Mouse (Mus musculus): ENCODE data around the gene Hist2h3c2. TPM values are rescaled to one million over a fixed set of nuclear protein-coding genes. Genes with fewer than 3 reads are reported as not detected.
"Not testable (repeated sequence)": the region's sequence is repeated elsewhere in the genome, so short reads cannot be mapped to it uniquely, and the experiment has no call there.

The Hist2h3c2 gene
- total RNA-seq, 2 experiments from 2014 or later: 135 to 152 TPM

DNA sequence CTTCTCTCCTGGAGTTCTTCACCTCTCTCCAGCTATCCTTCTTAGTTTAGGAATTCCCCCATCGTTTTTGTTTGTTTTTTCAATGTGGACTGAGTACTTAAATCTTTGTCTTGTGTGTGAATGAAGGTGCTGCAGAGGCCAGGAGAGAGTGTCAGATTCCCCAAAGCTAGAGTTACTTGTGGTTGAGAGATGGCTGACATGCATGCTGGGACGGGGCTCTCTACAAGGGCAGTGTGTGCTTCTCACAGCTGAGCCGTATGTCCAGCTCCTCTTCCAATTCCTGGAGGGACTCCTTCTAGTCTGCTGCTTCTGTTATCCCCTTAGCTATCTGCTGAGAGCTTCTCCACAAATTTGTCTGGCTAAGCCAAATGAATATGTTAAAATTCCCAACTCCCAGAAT, 3.1 kb downstream of the Hist2h3c2 start:
- no peak for DNase-seq

DNA sequence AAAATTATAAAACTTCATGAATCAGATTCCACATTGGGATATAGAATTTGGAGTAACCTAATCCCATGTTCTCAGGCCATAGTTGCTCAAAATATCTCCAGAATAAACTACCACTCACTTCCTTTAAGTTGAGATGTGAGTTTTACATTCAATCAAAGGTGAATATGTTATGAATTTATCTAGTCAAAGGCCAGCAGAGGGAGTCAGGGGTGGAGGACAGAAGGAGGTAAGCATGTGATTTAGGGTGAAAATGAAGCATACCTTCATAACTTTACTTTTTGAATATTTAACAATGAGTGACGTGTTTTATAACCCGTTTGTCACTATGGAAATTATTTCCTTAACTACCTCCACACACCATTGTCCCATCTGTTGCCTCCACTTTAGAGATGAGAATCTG, 4.0 kb downstream of the Hist2h3c2 start:
- no peak for DNase-seq

DNA sequence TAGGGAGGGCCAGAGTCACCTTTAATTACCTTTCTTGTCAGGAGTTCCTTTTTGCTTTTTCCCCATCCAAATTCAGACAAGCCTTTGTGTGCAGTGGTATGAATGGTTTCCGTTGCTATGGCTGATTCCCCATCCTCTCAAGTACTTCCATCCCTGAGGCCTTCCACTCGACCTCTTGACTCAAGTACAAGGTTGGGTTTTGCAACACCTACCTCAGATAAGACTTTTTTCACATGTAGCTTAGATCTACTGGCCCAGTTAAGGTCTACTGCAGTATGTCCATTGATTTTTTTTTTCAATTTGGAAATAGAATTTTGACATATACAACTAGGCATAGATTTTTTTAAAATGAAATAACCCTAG, 7.2 kb downstream of the Hist2h3c2 start:
- DNase-seq: no peak

DNA sequence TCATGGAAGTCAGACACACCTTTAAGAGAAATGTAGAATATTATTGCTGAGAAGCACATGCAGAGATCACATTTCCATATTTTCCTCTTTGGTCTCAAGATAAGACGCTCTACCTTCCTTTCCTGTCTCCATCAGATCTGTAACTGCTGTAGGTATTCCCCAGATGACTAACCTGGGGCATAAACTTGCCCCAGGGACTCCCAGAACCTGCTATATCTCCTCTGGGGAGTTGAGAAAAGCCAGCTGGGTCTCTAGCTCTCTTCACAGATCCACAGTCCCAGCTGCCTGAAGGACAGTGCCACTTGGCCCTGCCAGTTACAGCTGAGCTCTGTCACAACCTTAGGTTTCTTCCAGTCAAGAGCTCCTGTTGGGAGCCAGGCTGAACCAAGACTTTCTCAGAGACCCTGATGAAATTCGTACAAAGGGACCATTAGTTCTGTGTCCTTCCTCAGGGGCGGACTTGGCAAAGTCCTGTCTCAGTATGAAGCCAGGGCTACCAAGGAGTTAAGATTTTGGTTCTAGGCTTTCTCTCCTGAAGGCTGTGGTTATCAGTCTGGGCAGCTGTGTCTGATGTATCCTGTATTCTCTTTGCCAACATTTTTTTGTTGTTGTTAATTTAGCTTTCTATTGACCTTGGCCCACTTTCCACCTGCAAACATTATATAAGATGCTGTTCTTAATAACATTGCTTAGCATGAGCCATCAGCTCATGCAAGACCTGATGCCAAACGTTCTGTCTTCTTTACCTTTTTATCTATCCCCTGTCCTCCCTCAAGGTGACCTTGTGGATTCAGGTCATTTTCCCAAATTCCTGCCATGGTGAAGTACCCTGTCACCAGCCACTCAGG, 7.8 kb downstream of the Hist2h3c2 start:
- DNase-seq: no peak

DNA sequence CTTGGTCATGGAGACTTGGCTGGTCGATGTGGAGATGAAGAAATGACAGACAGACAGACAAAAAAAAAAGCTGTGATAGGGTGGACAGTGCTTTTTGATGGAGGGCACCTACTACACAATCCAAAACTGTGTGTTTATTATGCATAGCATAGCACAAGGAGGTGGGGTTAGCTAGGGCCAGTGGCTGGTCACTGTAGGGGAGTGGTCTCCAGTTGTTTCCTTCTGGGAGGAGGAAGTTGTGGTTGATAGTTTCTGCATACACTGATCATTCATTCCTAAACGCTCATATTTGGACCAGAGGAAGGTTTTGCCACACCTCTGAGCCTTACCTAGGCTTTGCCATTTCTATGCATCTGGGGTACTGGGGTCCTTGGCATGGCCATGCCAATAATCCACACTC, 8.5 kb downstream of the Hist2h3c2 start:
- no peak for DNase-seq

DNA sequence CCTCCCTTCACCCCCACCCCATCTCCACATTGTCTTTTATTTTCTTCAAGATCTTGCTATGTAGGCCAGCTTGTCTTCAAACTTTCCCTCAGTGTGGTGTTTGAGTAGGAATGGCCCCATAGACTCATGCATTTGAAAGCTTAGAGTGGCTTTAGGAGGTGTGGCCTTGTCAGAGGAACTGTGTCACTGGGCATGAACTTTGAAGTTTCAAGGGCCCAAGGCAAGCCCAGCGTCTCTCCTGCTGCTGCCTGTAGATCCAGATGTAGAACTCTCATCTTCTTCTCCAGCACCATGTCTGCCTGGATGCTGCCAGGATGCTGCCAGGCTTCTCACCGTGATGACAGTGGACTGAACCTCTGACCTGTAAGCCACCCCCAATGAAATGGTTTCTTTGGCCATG, 10.1 kb downstream of the Hist2h3c2 start:
- no peak for DNase-seq

DNA sequence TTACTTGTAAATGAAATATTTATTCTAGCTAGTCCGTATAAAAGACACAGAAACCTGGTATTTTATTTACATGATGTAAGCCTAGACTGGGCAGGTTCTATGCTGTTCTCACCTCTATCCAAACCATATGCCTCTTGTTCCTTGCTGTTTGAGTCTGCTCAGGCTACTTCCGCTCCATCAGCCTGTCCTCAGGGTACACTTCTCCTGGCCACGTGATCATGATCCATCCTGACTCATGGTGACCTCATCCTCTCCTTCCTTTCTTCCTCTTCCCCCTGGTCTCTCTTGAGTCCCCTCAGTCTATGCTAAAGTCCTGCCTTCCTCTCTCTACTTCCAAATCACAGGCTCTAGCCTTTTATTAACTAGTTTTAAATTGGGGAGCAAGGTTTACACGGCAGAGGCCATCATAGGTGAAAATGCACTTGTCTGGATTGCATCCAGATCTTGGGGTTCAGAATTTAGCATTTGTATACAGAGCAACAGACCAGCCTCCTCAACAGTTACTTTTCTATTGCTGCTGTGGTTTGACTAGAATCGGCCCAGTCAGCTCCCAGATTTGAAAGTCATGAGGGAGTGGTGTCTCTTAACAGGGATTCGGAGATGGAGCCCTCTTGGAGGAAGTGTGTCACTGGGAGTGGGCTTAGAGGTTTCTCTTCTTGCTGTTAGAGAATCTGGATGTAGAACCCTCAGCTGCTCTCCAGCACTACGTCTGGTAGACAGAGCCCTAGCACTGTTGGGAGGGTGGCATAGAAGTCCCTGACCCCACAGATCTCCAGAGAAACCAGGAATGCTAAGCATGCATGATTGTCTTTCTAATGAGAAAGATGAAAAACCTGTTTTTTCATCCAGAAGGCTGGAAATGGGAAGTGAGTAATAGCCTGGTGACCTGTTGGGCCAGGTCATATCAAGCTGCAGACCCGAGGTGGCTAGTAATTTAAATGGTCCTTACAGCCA, 12.0 kb downstream of the Hist2h3c2 start:
- DNase-seq: no peak

DNA sequence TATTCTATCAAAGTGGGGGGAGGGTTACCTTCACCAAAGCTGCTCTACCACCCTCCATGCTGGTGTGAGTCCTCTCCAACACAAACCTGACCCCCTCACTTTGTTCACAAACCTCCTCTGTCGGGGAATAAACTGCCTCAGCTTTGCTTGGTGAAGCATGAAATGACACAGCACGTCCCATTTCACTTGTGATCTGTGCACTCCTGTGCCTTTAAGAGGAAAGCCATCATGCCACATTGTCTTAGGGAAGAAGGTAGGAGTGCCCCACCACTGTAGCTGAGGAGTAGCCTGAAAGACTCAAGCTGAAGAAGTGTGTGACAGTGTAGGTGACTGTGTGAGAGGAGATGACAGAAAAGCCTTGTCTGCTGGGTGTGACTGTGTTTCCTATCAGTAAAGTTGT, 13.5 kb downstream of the Hist2h3c2 start:
- DNase-seq: no peak

DNA sequence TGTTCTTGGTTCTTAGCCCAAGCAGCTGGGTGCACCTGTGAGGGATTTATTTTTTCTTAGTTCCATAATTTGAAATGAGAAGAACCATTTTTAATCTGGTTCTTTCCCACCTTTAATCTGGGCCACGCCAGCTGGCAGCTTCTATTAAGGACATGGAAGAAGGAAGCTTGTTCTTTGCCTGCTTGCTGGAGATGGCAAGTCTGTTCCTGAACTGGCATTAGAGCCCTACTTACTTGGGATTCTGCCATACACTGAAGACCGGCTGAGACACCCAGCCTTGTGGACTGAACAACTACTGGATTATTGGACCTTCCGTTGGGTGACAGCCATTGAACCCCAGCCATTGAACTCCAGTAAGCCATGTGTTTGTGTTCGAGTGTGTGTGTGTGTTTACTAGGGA, 16.2 kb downstream of the Hist2h3c2 start:
- no peak for DNase-seq

DNA sequence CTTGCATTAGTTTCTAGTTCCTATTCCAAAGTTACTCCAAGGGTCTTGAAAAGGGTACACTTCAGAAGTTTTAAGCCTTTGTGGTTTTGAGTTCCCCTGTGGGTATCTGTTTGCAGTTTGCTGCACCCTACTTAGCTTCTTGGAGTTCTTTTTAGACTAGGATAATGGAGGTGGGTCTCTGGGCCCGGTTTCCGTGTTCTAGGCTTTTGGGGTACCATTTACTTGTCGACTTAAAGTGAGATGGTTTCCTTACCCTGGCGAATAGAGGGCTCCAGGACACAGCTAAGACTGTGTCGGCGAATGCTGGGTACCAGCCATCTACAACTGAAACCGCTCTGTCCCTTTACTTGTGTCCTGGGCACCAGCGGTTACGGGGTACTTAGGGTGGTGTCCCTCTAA, 17.3 kb downstream of the Hist2h3c2 start:
- peak; percentile 37 for DNase-seq

DNA sequence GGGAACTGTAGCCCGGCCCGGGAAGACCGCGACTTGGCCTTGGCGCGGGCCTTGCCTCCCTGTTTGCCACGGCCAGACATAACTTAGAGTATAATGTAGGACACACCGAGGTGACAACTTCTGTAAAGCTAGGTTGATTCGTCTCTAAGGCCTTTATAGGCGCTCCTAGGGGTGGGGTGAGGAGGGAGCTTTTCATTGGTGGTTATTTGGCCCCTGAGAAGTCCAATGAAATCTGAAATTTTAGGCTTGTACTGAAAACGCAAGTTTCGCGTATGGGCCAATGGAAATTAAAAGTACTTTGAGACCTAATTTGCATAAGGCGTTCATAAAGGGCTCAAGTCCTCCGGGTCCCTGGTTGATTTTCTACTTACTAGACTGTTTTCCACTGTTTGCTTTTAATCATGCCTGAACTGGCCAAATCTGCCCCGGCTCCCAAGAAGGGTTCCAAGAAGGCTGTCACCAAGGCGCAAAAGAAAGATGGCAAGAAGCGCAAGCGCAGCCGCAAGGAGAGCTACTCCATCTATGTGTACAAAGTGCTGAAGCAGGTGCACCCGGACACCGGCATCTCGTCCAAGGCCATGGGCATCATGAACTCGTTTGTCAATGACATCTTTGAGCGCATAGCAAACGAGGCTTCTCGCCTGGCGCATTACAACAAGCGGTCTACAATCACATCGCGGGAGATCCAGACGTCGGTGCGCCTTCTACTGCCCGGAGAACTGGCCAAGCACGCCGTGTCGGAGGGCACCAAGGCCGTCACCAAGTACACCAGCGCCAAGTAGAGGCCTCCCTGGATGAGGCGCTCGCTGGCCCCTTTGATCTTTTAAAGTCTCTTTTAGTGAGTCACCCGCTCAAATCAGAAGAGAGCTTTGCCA, 17.9 kb downstream of the Hist2h3c2 start, which contains the start of the genes Hist2h2ac and Hist2h2be:
TSS of gene Hist2h2ac (minus strand) at position 116 of the 875 bp plus-strand sequence.
TSS of gene Hist2h2be (plus strand) at position 355 of the 875 bp plus-strand sequence.
- peak; percentile 91 for DNase-seq

DNA sequence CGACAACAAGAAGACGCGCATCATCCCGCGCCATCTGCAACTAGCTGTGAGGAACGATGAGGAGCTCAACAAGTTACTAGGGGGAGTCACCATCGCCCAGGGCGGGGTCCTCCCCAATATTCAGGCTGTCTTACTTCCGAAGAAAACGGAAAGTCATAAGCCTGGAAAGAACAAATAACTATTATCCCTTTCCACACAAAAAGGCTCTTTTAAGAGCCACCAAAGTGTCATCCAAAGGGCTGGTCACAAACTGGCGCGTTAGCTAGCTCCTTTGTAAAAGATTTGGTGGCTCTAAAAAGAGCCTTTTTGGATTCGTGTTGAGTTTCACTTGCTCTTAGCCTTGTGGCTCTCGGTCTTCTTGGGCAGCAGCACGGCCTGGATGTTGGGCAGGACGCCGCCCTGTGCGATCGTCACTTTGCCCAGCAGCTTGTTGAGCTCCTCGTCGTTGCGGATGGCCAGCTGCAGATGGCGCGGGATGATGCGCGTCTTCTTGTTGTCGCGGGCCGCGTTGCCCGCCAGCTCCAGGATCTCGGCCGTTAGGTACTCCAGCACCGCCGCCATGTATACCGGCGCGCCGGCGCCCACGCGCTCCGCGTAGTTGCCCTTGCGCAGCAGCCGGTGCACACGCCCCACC, 18.7 kb downstream of the Hist2h3c2 start:
- DNase-seq: peak; percentile 35

DNA sequence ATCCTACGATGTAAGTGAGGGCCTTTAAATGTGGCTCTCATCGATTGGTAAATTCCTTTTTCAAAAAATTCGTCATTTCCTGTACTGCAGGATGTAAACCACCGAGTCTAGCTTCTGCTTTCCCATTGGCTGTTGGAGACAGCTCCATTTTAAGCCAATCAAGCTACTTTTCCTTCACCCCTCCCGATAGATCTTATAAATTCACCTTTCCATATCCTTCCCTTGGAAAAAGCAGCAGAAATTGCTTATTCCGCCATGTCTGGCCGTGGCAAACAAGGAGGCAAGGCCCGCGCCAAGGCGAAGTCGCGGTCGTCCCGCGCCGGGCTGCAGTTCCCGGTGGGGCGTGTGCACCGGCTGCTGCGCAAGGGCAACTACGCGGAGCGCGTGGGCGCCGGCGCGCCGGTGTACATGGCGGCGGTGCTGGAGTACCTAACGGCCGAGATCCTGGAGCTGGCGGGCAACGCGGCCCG, 19.2 kb downstream of the Hist2h3c2 start, which contains the start of the genes Bola1 and Hist2h2ab:
TSS of gene Bola1 (minus strand) at position 49 of the 470 bp plus-strand sequence.
TSS of gene Hist2h2ab (plus strand) at position 205 of the 470 bp plus-strand sequence.
- DNase-seq: peak; percentile 79

DNA sequence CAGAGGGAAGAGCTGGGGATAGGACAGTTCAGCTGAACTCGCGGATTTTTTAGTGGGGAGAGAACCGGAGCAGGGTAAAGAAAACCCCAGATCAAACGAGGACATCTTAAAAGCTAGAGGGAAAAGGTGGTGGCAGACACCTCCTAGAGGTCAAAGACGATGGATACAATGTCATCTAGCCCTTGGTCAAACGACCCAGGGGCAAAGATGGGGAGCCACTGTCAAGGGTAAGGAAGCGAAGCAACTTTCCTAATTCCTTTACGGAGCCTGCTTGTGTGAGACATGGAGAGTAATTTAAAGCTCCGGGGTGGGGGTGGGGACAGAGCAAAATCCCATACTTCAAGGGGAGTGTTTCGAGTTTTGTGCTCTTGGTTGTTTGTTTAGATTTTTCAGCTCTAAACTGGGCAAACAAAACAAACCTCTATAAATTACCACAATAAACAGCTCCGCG, 19.7 kb downstream of the Hist2h3c2 start:
- peak; percentile 36 for DNase-seq

DNA sequence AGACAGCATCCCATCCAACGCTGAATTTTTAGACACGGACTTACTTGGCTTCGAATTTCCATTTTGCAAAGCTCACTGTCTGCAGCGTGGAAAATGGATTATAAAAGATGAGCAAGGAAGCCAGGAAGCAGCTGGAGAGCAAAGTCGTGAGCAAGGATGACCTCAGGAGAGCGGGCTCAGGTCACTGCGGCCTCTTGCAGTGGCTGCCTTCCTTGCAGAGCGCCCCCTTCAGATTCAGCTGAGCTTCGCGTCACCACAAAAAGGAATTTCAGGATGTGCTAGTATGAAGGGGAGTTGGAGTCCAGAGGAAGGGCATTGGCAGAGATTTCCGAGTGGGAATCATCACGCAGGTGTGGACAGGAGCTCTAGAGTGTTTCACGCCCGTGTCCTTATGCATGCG, 29.7 kb downstream of the Hist2h3c2 start:
- DNase-seq: peak; percentile 51

DNA sequence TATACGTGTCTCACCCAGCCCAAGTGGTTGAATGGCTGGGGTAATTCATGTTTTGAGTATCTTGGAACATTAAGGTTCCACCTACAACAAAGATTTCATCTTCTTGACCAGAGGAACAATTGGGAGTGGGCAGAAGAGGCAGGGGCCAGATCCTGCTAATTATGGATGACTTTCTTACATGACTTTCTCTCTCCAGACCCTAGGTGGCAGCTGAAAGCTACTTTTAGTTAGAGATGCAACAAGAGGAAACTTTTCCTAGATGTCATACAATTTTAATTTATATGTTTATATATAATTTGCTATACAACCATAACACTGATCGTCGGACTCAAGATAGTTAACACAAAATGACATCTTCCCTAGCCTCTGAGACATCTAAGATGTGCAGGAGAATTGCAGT, 31.1 kb downstream of the Hist2h3c2 start:
- DNase-seq: no peak

DNA sequence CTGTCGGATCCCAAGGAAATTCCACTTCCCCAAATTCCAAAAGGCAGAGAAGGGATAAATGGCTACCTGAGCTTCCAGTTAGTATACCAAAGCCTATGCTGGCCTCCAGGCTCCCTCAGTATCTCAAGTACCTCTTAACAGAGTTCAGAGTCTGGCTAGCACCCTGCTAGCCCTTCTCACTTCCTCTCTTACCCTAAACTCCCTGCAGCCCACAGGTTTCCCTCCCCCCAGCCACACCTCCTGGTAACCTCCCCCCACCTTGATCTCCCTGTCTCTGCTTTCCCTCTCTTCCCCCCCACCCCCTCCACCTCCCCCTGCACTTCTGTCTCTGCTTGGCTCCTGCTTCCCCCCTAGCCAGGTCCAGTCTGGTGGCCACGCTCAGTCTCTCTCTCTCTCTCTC, 39.2 kb downstream of the Hist2h3c2 start:
- DNase-seq: no peak

DNA sequence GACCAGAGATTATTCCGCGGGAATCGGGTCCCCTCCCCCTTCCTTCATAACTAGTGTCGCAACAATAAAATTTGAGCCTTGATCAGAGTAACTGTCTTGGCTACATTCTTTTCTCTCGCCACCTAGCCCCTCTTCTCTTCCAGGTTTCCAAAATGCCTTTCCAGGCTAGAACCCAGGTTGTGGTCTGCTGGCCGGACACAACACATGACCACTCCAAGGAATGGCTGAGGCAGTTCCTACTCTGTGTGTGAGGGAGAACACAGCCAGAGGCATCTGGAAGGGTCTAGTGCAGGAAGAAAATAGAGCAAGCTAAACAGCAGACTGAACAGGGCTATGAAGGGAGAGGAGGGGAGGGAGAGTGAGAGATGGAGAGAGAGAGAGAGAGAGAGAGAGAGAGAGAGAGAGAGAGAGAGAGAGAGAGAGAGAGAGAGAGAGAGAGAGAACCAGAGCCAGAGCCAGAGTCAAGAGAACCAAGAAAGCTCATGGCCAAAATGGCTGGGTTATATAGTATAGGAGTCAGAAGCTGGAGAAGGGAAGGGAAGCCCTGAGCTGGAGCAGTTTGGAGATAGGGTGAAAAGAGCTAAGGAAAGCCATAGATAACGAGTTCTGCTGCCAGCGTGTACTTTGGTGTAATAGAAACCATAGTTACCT, 40.2 kb downstream of the Hist2h3c2 start:
- not testable (repeated sequence) for DNase-seq

DNA sequence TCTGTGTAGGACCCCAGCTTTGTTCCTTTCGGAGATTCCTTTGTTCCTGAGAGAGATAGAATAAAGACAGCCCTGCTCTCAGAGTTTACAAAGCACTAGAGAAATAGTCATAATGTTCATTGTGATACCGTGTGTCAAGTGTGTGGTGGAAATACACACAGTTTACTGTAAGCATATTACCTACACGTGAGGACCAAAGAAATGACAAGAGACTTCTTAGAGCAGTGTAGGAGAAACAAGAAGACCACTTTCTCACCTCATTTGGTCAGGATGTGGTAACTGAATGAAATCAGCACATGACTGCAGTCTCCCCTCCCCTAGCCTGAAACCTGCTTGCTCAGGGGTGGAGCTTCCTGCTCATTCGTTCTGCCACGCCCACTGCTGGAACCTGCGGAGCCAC, 40.7 kb downstream of the Hist2h3c2 start:
- DNase-seq: no peak

DNA sequence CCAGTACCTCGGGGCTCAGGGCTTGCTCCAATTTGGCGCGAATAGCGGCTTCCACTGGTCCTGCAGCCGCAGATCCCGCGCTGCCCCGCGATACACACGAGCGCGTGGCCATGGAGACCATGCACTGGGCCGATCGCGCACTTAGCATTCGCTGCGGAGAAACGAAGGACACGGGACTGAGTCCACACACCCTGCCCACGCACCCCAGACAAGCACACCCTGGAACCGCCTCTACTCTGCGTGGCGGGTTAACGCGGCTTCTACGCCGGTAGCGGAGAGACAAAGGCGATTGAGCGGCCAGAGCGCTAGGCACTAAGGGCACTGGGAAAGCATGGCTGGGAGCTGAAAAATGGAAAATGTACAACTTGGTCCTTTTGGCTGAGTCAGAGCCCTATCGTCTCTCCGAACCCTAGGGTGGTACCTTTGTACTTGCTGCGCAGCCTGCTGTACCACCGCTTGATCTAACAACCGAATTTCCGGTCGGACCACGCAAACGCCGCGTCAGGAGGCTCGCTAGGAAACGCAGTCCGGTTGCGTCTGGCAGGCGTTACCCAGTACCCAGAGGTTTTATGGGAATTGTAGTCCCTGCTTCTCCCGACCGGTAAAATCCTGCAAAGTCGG, 41.7 kb downstream of the Hist2h3c2 start:
- DNase-seq: peak; percentile 90
